Mouse (Mus musculus): ENCODE measurements around the gene Lrch3. TPM values are rescaled to one million over a fixed set of nuclear protein-coding genes. Genes with fewer than 3 reads are reported as not detected.

Gene Lrch3
- polyA plus RNA-seq, 1 experiment from 2014 or later: 25.3 TPM

GRCm38 (mm10) chr16:32980227-32980626 is 66.3 kb downstream of the Lrch3 start:
- WGBS: 84% methylated on average over 1 of the region's 1 CpGs
- no peak for ATAC-seq (ENCODE audit: low read depth)
- DNase-seq (ENCODE audit: low spot score): no peak
- Histone ChIP-seq H3K27me3 (replicated peaks; ENCODE audit: control insufficient read depth, insufficient read depth, low read length) (no peaks in the 10 kb centered on the region), H3K9ac (ENCODE audit: low read depth, low read length) (no peak overlapping the region), H3K27ac (replicated peaks; ENCODE audit: low read depth, low read length) (no peak overlapping the region), H3K4me1 (ENCODE audit: control insufficient read depth, insufficient read depth, low read length) (no peaks in the 10 kb centered on the region), H3K4me2 (ENCODE audit: low read depth, low read length) (no peak overlapping the region), H3K4me3 (ENCODE audit: low read depth, low read length) (no peak overlapping the region), H3K9me3 (ENCODE audit: control insufficient read depth, low read length) (no peaks in the 10 kb centered on the region), H3K36me3 (ENCODE audit: control insufficient read depth, insufficient read depth, low read length) (peaks cover 62% of the 10 kb centered on the region)

- Histone ChIP-seq H3K4me3 (ENCODE audit: low read depth, low read length) (no peak overlapping the region), H3K36me3 (ENCODE audit: control insufficient read depth, insufficient read depth, low read length) (peaks cover 60% of the 10 kb centered on the region), H3K27me3 (replicated peaks; ENCODE audit: control insufficient read depth, insufficient read depth, low read length) (no peaks in the 10 kb centered on the region), H3K9ac (ENCODE audit: low read depth, low read length) (no peak overlapping the region), H3K4me1 (ENCODE audit: control insufficient read depth, insufficient read depth, low read length) (no peaks in the 10 kb centered on the region), H3K9me3 (ENCODE audit: control insufficient read depth, low read length) (no peaks in the 10 kb centered on the region), H3K4me2 (ENCODE audit: low read depth, low read length) (no peak overlapping the region), H3K27ac (replicated peaks; ENCODE audit: low read depth, low read length) (no peak overlapping the region)
- DNase-seq (ENCODE audit: low spot score): no peak
- ATAC-seq (ENCODE audit: low read depth): no peak
- 89% methylated on average over 4 of the region's 4 CpGs for WGBS
These were observed 67.5 kb downstream of the Lrch3 start for GRCm38 (mm10) chr16:32981405-32981804.

GRCm38 (mm10) chr16:32984631-32985030 is 70.7 kb downstream of the Lrch3 start:
- Histone ChIP-seq H3K4me3 (ENCODE audit: low read depth, low read length) (no peak overlapping the region), H3K9ac (ENCODE audit: low read depth, low read length) (no peak overlapping the region), H3K4me1 (ENCODE audit: control insufficient read depth, insufficient read depth, low read length) (no peaks in the 10 kb centered on the region), H3K9me3 (ENCODE audit: control insufficient read depth, low read length) (no peaks in the 10 kb centered on the region), H3K27me3 (replicated peaks; ENCODE audit: control insufficient read depth, insufficient read depth, low read length) (no peaks in the 10 kb centered on the region), H3K36me3 (ENCODE audit: control insufficient read depth, insufficient read depth, low read length) (peaks cover 60% of the 10 kb centered on the region), H3K27ac (replicated peaks; ENCODE audit: low read depth, low read length) (no peak overlapping the region), H3K4me2 (ENCODE audit: low read depth, low read length) (no peak overlapping the region)
- 93% methylated on average over 2 of the region's 2 CpGs for WGBS
- DNase-seq (ENCODE audit: low spot score) (no peak), ATAC-seq (ENCODE audit: low read depth) (no peak)

GRCm38 (mm10) chr16:32992158-32992557 is 78.3 kb downstream of the Lrch3 start:
- Histone ChIP-seq H3K36me3 (ENCODE audit: control insufficient read depth, insufficient read depth, low read length) (peaks cover 73% of the 10 kb centered on the region), H3K27ac (replicated peaks; ENCODE audit: low read depth, low read length) (no peak overlapping the region)
- 89% methylated on average over 5 of the region's 5 CpGs for WGBS

GRCm38 (mm10) chr16:33005216-33005615 is 91.3 kb downstream of the Lrch3 start:
- peaks cover 76% of the 10 kb centered on the region for H3K36me3 ChIP-seq (ENCODE audit: control insufficient read depth, insufficient read depth, low read length)
- H3K9me3 ChIP-seq (ENCODE audit: control insufficient read depth, low read length): no peaks in the 10 kb centered on the region; the same call in 1 of the 2 replicates
- no peaks in the 10 kb centered on the region for H3K27me3 ChIP-seq (replicated peaks; ENCODE audit: control insufficient read depth, insufficient read depth, low read length)
- DNase-seq (ENCODE audit: low spot score) (peak; percentile 79), ATAC-seq (ENCODE audit: low read depth) (no peak)
- no peak overlapping the region for H3K27ac ChIP-seq (replicated peaks; ENCODE audit: low read depth, low read length)
- H3K4me1 ChIP-seq (ENCODE audit: control insufficient read depth, insufficient read depth, low read length): no peaks in the 10 kb centered on the region
- H3K4me2 ChIP-seq (ENCODE audit: low read depth, low read length): no peak overlapping the region
- no peak overlapping the region for H3K4me3 ChIP-seq (ENCODE audit: low read depth, low read length)
- no peak overlapping the region for H3K9ac ChIP-seq (ENCODE audit: low read depth, low read length)
- 52% methylated on average over 9 of the region's 9 CpGs for WGBS

More at GRCm38 (mm10) chr16:32992158-32992557, 78.3 kb downstream of the Lrch3 start:
- Histone ChIP-seq H3K9ac (ENCODE audit: low read depth, low read length) (no peak overlapping the region), H3K4me3 (ENCODE audit: low read depth, low read length) (no peak overlapping the region), H3K4me2 (ENCODE audit: low read depth, low read length) (no peak overlapping the region), H3K4me1 (ENCODE audit: control insufficient read depth, insufficient read depth, low read length) (no peaks in the 10 kb centered on the region), H3K9me3 (ENCODE audit: control insufficient read depth, low read length) (no peaks in the 10 kb centered on the region), H3K27me3 (replicated peaks; ENCODE audit: control insufficient read depth, insufficient read depth, low read length) (no peaks in the 10 kb centered on the region)
- no peak for ATAC-seq (ENCODE audit: low read depth)
- no peak for DNase-seq (ENCODE audit: low spot score)

- H3K36me3 ChIP-seq (ENCODE audit: control insufficient read depth, insufficient read depth, low read length): peaks cover 77% of the 10 kb centered on the region
- DNase-seq (ENCODE audit: low spot score): peak; percentile 39
- 89% methylated on average over 7 of the region's 7 CpGs for WGBS
These were observed 93.0 kb downstream of the Lrch3 start for GRCm38 (mm10) chr16:33006888-33007287.

GRCm38 (mm10) chr16:33007436-33007835 is 93.5 kb downstream of the Lrch3 start:
- no peak overlapping the region for H3K4me3 ChIP-seq (ENCODE audit: low read depth, low read length)
- H3K4me2 ChIP-seq (ENCODE audit: low read depth, low read length): no peak overlapping the region
- H3K9me3 ChIP-seq (ENCODE audit: control insufficient read depth, low read length): no peaks in the 10 kb centered on the region
- DNase-seq (ENCODE audit: low spot score): no peak
- no peak for ATAC-seq (ENCODE audit: low read depth)
- 80% methylated on average over 7 of the region's 7 CpGs for WGBS
- peaks cover 82% of the 10 kb centered on the region for H3K36me3 ChIP-seq (ENCODE audit: control insufficient read depth, insufficient read depth, low read length)
- no peaks in the 10 kb centered on the region for H3K4me1 ChIP-seq (ENCODE audit: control insufficient read depth, insufficient read depth, low read length)
- no peak overlapping the region for H3K9ac ChIP-seq (ENCODE audit: low read depth, low read length)
- H3K27me3 ChIP-seq (replicated peaks; ENCODE audit: control insufficient read depth, insufficient read depth, low read length): no peaks in the 10 kb centered on the region
- no peak overlapping the region for H3K27ac ChIP-seq (replicated peaks; ENCODE audit: low read depth, low read length)

More at GRCm38 (mm10) chr16:33006888-33007287, 93.0 kb downstream of the Lrch3 start:
- H3K4me1 ChIP-seq (ENCODE audit: control insufficient read depth, insufficient read depth, low read length): no peaks in the 10 kb centered on the region
- no peak overlapping the region for H3K27ac ChIP-seq (replicated peaks; ENCODE audit: low read depth, low read length)
- H3K4me2 ChIP-seq (ENCODE audit: low read depth, low read length): no peak overlapping the region
- H3K27me3 ChIP-seq (replicated peaks; ENCODE audit: control insufficient read depth, insufficient read depth, low read length): no peaks in the 10 kb centered on the region
- ATAC-seq (ENCODE audit: low read depth): peak; percentile 37; the same call in 1 of the 2 replicates
- no peaks in the 10 kb centered on the region for H3K9me3 ChIP-seq (ENCODE audit: control insufficient read depth, low read length)
- H3K9ac ChIP-seq (ENCODE audit: low read depth, low read length): no peak overlapping the region
- no peak overlapping the region for H3K4me3 ChIP-seq (ENCODE audit: low read depth, low read length)

- Histone ChIP-seq H3K36me3 (ENCODE audit: control insufficient read depth, insufficient read depth, low read length) (peaks cover 93% of the 10 kb centered on the region), H3K4me3 (ENCODE audit: low read depth, low read length) (no peak overlapping the region), H3K9me3 (ENCODE audit: control insufficient read depth, low read length) (no peaks in the 10 kb centered on the region), H3K4me1 (ENCODE audit: control insufficient read depth, insufficient read depth, low read length) (no peaks in the 10 kb centered on the region), H3K4me2 (ENCODE audit: low read depth, low read length) (no peak overlapping the region), H3K27ac (replicated peaks; ENCODE audit: low read depth, low read length) (no peak overlapping the region), H3K27me3 (replicated peaks; ENCODE audit: control insufficient read depth, insufficient read depth, low read length) (no peaks in the 10 kb centered on the region), H3K9ac (ENCODE audit: low read depth, low read length) (no peak overlapping the region)
- DNase-seq (ENCODE audit: low spot score) (no peak), ATAC-seq (ENCODE audit: low read depth) (no peak)
- WGBS: 81% methylated on average over 6 of the region's 6 CpGs
These were observed 96.3 kb downstream of the Lrch3 start for GRCm38 (mm10) chr16:33010166-33010565.

GRCm38 (mm10) chr16:33013801-33014200 is 99.9 kb downstream of the Lrch3 start:
- no peaks in the 10 kb centered on the region for H3K9me3 ChIP-seq (ENCODE audit: control insufficient read depth, low read length)
- no peak overlapping the region for H3K27ac ChIP-seq (replicated peaks; ENCODE audit: low read depth, low read length)
- WGBS: 94% methylated on average over 5 of the region's 5 CpGs
- no peak overlapping the region for H3K4me3 ChIP-seq (ENCODE audit: low read depth, low read length)
- peaks cover 62% of the 10 kb centered on the region for H3K36me3 ChIP-seq (ENCODE audit: control insufficient read depth, insufficient read depth, low read length)
- DNase-seq (ENCODE audit: low spot score): no peak
- no peaks in the 10 kb centered on the region for H3K27me3 ChIP-seq (replicated peaks; ENCODE audit: control insufficient read depth, insufficient read depth, low read length)
- H3K4me1 ChIP-seq (ENCODE audit: control insufficient read depth, insufficient read depth, low read length): no peaks in the 10 kb centered on the region
- ATAC-seq (ENCODE audit: low read depth): no peak
- H3K4me2 ChIP-seq (ENCODE audit: low read depth, low read length): no peak overlapping the region
- no peak overlapping the region for H3K9ac ChIP-seq (ENCODE audit: low read depth, low read length)
